Mouse (Mus musculus): Measurements from ENCODE around the gene Glipr1. TPM values are rescaled to one million over a fixed set of nuclear protein-coding genes. Genes with fewer than 3 reads are reported as not detected.
"Not testable (repeated sequence)": the region's sequence is repeated elsewhere in the genome, so short reads cannot be mapped to it uniquely, and the experiment has no call there.

Glipr1 gene
- total RNA-seq, 1 experiment, result 23.9 TPM

DNA sequence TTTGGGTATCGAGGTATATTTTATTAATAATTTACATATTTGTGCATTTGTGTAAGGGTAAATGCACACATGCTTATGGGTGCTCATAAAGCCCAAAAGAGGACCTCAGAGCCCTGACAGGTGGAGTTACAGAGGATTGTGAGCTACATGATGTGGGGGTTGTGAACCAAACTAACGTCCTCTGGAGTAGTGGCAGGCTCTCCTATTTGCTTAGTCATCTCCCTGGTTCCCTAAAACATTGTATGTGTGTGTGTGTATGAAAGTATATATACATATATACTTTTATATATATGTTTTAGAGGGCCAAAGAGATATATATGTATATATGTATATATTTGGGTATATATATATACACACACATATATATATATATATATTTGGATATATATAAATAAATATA is 21.2 kb upstream of the Glipr1 start:
- Histone ChIP-seq H3K4me1 (ENCODE audit: control insufficient read depth in 2 of 2, insufficient read depth in 2 of 2, low read length in 2 of 2, poor library complexity in 1 of 2) (no peaks in the 10 kb centered on the region), H3K4me3 (ENCODE audit: insufficient read depth in 1 of 2, low read depth in 1 of 2, low read length in 2 of 2, poor library complexity in 1 of 2, severe bottlenecking in 1 of 2) (no peak overlapping the region), H3K27ac (ENCODE audit: insufficient read depth, low read depth, low read length, poor library complexity, severe bottlenecking) (no peak overlapping the region), H3K9ac (ENCODE audit: insufficient read depth, low read depth, low read length, poor library complexity, severe bottlenecking) (no peak overlapping the region), H3K36me3 (ENCODE audit: control insufficient read depth, insufficient read depth, low read length, poor library complexity, severe bottlenecking) (no peaks in the 10 kb centered on the region), H3K9me3 (ENCODE audit: control insufficient read depth, insufficient read depth, low read depth, low read length) (no peaks in the 10 kb centered on the region)
- in situ Hi-C loops (cut with MboI; ENCODE audit: low sequenced_read_pairs in 2 of 2, unreplicated experiment in 2 of 2), result no loop called here
- TF ChIP-seq ZNF384 (IDR thresholded peaks at IDR 0.05; ENCODE audit: low read depth, low read length) (no peak), CHD2 (IDR thresholded peaks at IDR 0.05; ENCODE audit: low read depth, low read length) (no peak), ZC3H11A (IDR thresholded peaks at IDR 0.05; ENCODE audit: borderline replicate concordance, low read depth, low read length) (no peak), MAFK (IDR thresholded peaks at IDR 0.05; ENCODE audit: insufficient read depth, low read depth, low read length) (no peak)
- no peak for DNase-seq (ENCODE audit: low read depth, low spot score)

DNA sequence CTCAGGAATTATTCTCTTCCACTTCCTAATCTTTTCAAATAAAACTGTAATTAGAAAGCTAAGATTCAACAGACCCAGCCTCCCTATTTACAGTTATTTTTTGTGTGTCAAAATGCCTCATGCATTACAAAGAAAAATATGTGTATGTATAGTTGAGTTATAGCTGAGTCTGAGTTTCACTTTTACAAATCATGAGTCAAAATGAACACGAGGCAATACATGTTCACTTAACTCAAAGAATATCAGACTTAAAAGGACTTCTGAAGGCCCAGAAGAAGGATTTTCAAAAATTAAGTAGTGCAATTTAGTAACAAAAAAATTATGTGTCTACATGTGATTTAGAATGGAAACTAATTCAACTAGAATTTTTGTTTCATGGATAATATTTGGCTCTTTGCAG is 7.1 kb upstream of the Glipr1 start:
- DNase-seq (ENCODE audit: low read depth, low spot score); H3K4me1 ChIP-seq (ENCODE audit: control insufficient read depth in 2 of 2, insufficient read depth in 2 of 2, low read length in 2 of 2, poor library complexity in 1 of 2); H3K4me3 ChIP-seq (ENCODE audit: insufficient read depth in 1 of 2, low read depth in 1 of 2, low read length in 2 of 2, poor library complexity in 1 of 2, severe bottlenecking in 1 of 2); in situ Hi-C loops (cut with MboI; ENCODE audit: low sequenced_read_pairs in 2 of 2, unreplicated experiment in 2 of 2); H3K27ac ChIP-seq (ENCODE audit: insufficient read depth, low read depth, low read length, poor library complexity, severe bottlenecking); H3K9ac ChIP-seq (ENCODE audit: insufficient read depth, low read depth, low read length, poor library complexity, severe bottlenecking); H3K36me3 ChIP-seq (ENCODE audit: control insufficient read depth, insufficient read depth, low read length, poor library complexity, severe bottlenecking); H3K9me3 ChIP-seq (ENCODE audit: control insufficient read depth, insufficient read depth, low read depth, low read length): not testable (repeated sequence)

DNA sequence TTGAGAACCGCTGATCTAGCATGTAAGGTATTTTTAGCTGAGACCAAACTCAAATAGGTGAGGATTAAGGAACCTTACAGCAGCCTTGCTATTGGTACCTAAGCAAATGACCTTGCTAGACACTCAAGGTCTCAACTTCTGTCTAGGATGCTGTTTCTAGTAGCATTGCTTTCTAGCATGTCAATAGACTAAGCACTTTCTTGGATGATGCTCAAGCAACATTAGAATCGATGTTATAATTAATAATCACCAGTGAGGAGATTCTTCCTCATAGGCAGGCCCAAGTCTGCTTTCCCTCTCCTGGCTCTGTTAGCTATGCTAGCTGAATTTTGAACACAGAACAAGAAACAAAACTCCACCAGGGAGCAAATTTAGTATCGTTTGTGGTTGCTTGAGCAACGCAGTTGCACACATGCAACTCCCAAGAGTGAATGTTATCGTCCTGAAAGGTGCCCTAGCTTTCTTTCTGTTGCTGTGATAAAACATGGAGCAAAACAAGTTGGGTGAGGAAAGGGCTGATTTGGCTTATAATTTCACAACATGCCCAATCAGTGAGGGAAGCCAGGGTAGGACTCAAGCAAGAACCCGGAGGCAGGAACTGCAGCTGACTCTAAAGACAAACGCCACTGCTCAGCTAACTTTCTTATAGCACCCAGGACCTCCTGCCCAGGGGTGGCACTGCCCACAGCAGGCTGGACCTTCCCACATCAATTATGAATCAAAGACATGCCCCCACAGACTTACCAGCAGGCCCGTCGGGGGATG is 493 bp downstream of the Glipr1 start:
- no peak overlapping the region for H3K27ac ChIP-seq (ENCODE audit: insufficient read depth, low read depth, low read length, poor library complexity, severe bottlenecking)
- H3K36me3 ChIP-seq (ENCODE audit: control insufficient read depth, insufficient read depth, low read length, poor library complexity, severe bottlenecking), result no peaks in the 10 kb centered on the region
- TF ChIP-seq MAFK (IDR thresholded peaks at IDR 0.05; ENCODE audit: insufficient read depth, low read depth, low read length), result no peak
- TF ChIP-seq CHD2 (IDR thresholded peaks at IDR 0.05; ENCODE audit: low read depth, low read length), result no peak
- TF ChIP-seq HCFC1 (IDR thresholded peaks at IDR 0.05; ENCODE audit: borderline replicate concordance, insufficient read depth, low read length), result no peak
- no peak for TF ChIP-seq ZNF384 (IDR thresholded peaks at IDR 0.05; ENCODE audit: low read depth, low read length)
- no peak for TF ChIP-seq ZC3H11A (IDR thresholded peaks at IDR 0.05; ENCODE audit: borderline replicate concordance, low read depth, low read length)
- in situ Hi-C loops (cut with MboI; ENCODE audit: low sequenced_read_pairs in 2 of 2, unreplicated experiment in 2 of 2), result no loop called here
- H3K9ac ChIP-seq (ENCODE audit: insufficient read depth, low read depth, low read length, poor library complexity, severe bottlenecking), result no peak overlapping the region
- H3K4me1 ChIP-seq (ENCODE audit: control insufficient read depth in 2 of 2, insufficient read depth in 2 of 2, low read length in 2 of 2, poor library complexity in 1 of 2), result no peaks in the 10 kb centered on the region
- no peak for DNase-seq (ENCODE audit: low read depth, low spot score)
- no peaks in the 10 kb centered on the region for H3K9me3 ChIP-seq (ENCODE audit: control insufficient read depth, insufficient read depth, low read depth, low read length)
- H3K4me3 ChIP-seq (ENCODE audit: insufficient read depth in 1 of 2, low read depth in 1 of 2, low read length in 2 of 2, poor library complexity in 1 of 2, severe bottlenecking in 1 of 2), result no peak overlapping the region

DNA sequence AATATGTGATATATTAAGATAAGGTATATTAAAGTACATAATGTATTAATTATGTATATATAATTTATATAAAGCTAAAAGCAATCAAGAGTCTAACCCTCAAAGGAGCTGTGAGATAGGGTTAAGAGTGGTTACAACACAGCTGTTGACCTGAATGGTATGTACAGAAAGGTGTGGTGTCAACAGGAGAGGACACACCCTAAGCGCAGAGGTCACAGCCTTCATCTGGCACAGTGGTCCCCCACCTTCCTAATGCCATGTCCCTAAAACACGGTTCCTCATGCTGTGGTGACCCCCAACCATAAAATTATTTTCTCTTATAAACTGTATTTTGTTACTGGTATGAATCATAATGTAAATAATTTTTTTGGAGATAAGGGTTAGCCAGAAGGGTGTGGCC is 1.1 kb downstream of the Glipr1 start:
- in situ Hi-C loops (cut with MboI; ENCODE audit: low sequenced_read_pairs in 2 of 2, unreplicated experiment in 2 of 2), result no loop called here
- H3K27ac ChIP-seq (ENCODE audit: insufficient read depth, low read depth, low read length, poor library complexity, severe bottlenecking), result no peak overlapping the region
- no peaks in the 10 kb centered on the region for H3K36me3 ChIP-seq (ENCODE audit: control insufficient read depth, insufficient read depth, low read length, poor library complexity, severe bottlenecking)
- no peak for DNase-seq (ENCODE audit: low read depth, low spot score)
- no peak for TF ChIP-seq CHD2 (IDR thresholded peaks at IDR 0.05; ENCODE audit: low read depth, low read length)
- no peak for TF ChIP-seq ZC3H11A (IDR thresholded peaks at IDR 0.05; ENCODE audit: borderline replicate concordance, low read depth, low read length)
- no peak for TF ChIP-seq MAFK (IDR thresholded peaks at IDR 0.05; ENCODE audit: insufficient read depth, low read depth, low read length)
- TF ChIP-seq ZNF384 (IDR thresholded peaks at IDR 0.05; ENCODE audit: low read depth, low read length), result no peak
- no peak for TF ChIP-seq HCFC1 (IDR thresholded peaks at IDR 0.05; ENCODE audit: borderline replicate concordance, insufficient read depth, low read length)
- no peak overlapping the region for H3K9ac ChIP-seq (ENCODE audit: insufficient read depth, low read depth, low read length, poor library complexity, severe bottlenecking)
- no peak overlapping the region for H3K4me3 ChIP-seq (ENCODE audit: insufficient read depth in 1 of 2, low read depth in 1 of 2, low read length in 2 of 2, poor library complexity in 1 of 2, severe bottlenecking in 1 of 2)
- no peaks in the 10 kb centered on the region for H3K4me1 ChIP-seq (ENCODE audit: control insufficient read depth in 2 of 2, insufficient read depth in 2 of 2, low read length in 2 of 2, poor library complexity in 1 of 2)
- H3K9me3 ChIP-seq (ENCODE audit: control insufficient read depth, insufficient read depth, low read depth, low read length), result no peaks in the 10 kb centered on the region

DNA sequence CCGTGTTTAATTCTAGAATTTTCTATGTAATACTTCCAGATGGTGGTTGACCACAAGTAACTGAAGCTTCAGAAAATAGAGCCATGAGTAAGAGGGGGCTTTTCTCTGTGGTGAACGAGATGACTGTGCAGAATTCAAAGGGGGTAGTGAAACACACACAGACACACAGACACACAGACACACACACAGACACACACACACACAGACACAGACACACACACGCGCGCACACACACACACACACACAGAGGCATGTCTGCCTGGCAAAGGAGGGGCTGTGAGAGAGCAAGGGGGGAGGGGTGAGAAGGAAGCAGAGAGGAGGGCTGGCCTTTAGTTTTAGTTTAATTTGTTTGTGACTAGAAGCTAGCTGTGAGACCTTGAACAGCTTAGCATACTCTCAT is 1.9 kb downstream of the Glipr1 start:
- no peak for TF ChIP-seq CHD2 (IDR thresholded peaks at IDR 0.05; ENCODE audit: low read depth, low read length)
- TF ChIP-seq ZNF384 (IDR thresholded peaks at IDR 0.05; ENCODE audit: low read depth, low read length), result no peak
- TF ChIP-seq MAFK (IDR thresholded peaks at IDR 0.05; ENCODE audit: insufficient read depth, low read depth, low read length), result no peak
- TF ChIP-seq ZC3H11A (IDR thresholded peaks at IDR 0.05; ENCODE audit: borderline replicate concordance, low read depth, low read length), result no peak
- no peak for TF ChIP-seq HCFC1 (IDR thresholded peaks at IDR 0.05; ENCODE audit: borderline replicate concordance, insufficient read depth, low read length)
- in situ Hi-C loops (cut with MboI; ENCODE audit: low sequenced_read_pairs in 2 of 2, unreplicated experiment in 2 of 2), result no loop called here
- no peak overlapping the region for H3K4me3 ChIP-seq (ENCODE audit: insufficient read depth in 1 of 2, low read depth in 1 of 2, low read length in 2 of 2, poor library complexity in 1 of 2, severe bottlenecking in 1 of 2)
- no peaks in the 10 kb centered on the region for H3K36me3 ChIP-seq (ENCODE audit: control insufficient read depth, insufficient read depth, low read length, poor library complexity, severe bottlenecking)
- no peaks in the 10 kb centered on the region for H3K9me3 ChIP-seq (ENCODE audit: control insufficient read depth, insufficient read depth, low read depth, low read length)
- no peak for DNase-seq (ENCODE audit: low read depth, low spot score)
- no peaks in the 10 kb centered on the region for H3K4me1 ChIP-seq (ENCODE audit: control insufficient read depth in 2 of 2, insufficient read depth in 2 of 2, low read length in 2 of 2, poor library complexity in 1 of 2)
- H3K27ac ChIP-seq (ENCODE audit: insufficient read depth, low read depth, low read length, poor library complexity, severe bottlenecking), result no peak overlapping the region
- no peak overlapping the region for H3K9ac ChIP-seq (ENCODE audit: insufficient read depth, low read depth, low read length, poor library complexity, severe bottlenecking)

Measured in ES-E14 (cell line).